Mouse (Mus musculus) natural killer cell, adult 2 months (primary cell): Measurements from ENCODE around the gene Pcdh7.
A peak's percentile ranks its signal among the peaks of the same experiment; 100 is the strongest.
"Not testable (repeated sequence)": the region's sequence is repeated elsewhere in the genome, so short reads cannot be mapped to it uniquely, and the experiment has no call there.

Source experiments
- DNase-seq, 2 experiments: peaks; one replicate each; pipeline ENCODE4 v3.0.0; 2022; ENCODE audit warnings: low spot score in 2 of 2

Gene Pcdh7

GRCm38 (mm10) chr5:57717906-57718875 lies at the start of gene Pcdh7:
Gene Pcdh7, plus strand, starts transcription at chr5:57717967.
- DNase-seq = no peak

GRCm38 (mm10) chr5:57676970-57677369 lies 40.8 kb upstream of the Pcdh7 start:
- not testable (repeated sequence) for DNase-seq

GRCm38 (mm10) chr5:57708396-57708795 lies 9.4 kb upstream of the Pcdh7 start:
- no peak for DNase-seq

GRCm38 (mm10) chr5:57713980-57714379 lies 3.8 kb upstream of the Pcdh7 start:
- DNase-seq = no peak

GRCm38 (mm10) chr5:57714621-57715523 lies 2.9 kb upstream of the Pcdh7 start:
- no peak for DNase-seq

- DNase-seq = no peak
Observed at GRCm38 (mm10) chr5:57715524-57716400, 2.0 kb upstream of the Pcdh7 start.

GRCm38 (mm10) chr5:57716421-57717237 lies 1.1 kb upstream of the Pcdh7 start:
- DNase-seq = no peak

- peak in 1 of 2 experiments; percentile 14 for DNase-seq
Observed at GRCm38 (mm10) chr5:57717238-57717905, 395 bp upstream of the Pcdh7 start.

GRCm38 (mm10) chr5:57718876-57719593 lies 1.3 kb downstream of the Pcdh7 start:
- no peak for DNase-seq

GRCm38 (mm10) chr5:57719594-57720185 lies 1.9 kb downstream of the Pcdh7 start:
- DNase-seq = no peak

- DNase-seq = no peak
Observed at GRCm38 (mm10) chr5:57720206-57720880, 2.6 kb downstream of the Pcdh7 start.

- no peak for DNase-seq
Observed at GRCm38 (mm10) chr5:57721148-57721712, 3.5 kb downstream of the Pcdh7 start.

- DNase-seq = no peak
Observed at GRCm38 (mm10) chr5:57721927-57722326, 4.2 kb downstream of the Pcdh7 start.

GRCm38 (mm10) chr5:57733451-57733850 lies 15.7 kb downstream of the Pcdh7 start:
- DNase-seq = no peak

- no peak for DNase-seq
Observed at GRCm38 (mm10) chr5:57735723-57736122, 18.0 kb downstream of the Pcdh7 start.

- no peak for DNase-seq
Observed at GRCm38 (mm10) chr5:57742924-57743323, 25.2 kb downstream of the Pcdh7 start.

- no peak for DNase-seq
Observed at GRCm38 (mm10) chr5:57743956-57744661, 26.3 kb downstream of the Pcdh7 start.
